Mouse (Mus musculus) heart, postnatal 0 days (tissue): Measurements from ENCODE around the gene N4bp3. TPM values are rescaled to one million over a fixed set of nuclear protein-coding genes. Genes with fewer than 3 reads are reported as not detected.
"Not testable (repeated sequence)": the region's sequence is repeated elsewhere in the genome, so short reads cannot be mapped to it uniquely, and the experiment has no call there.

Experiments
- ATAC-seq: fragments of 200-750 bp; cut with Nextera tagmentation; 2 replicates; pipeline ENCODE4 v1.8.0; 2017; ENCODE audit warnings: low read depth, moderate number of reproducible peaks, moderate library complexity; ENCODE audit not compliant: insufficient read depth
- DNase-seq: peaks from one replicate; pipeline ENCODE4 v3.0.0-alpha.2; 2016; ENCODE audit warnings: low spot score
- H3K27ac ChIP-seq: fragments of 300-500 bp; sonication (generic); 2 replicates; pipeline ENCODE4 v1.5.1; 2014; ENCODE audit warnings: low read depth, mild to moderate bottlenecking
- H3K27me3 ChIP-seq: fragments of 300-500 bp; sonication (generic); 2 replicates; pipeline ENCODE4 v1.6.1; 2014; ENCODE audit warnings: low read length, mixed read lengths; ENCODE audit not compliant: control insufficient read depth, insufficient read depth
- H3K36me3 ChIP-seq: fragments of 300-500 bp; sonication (generic); replicated peaks from 2 replicates; pipeline ENCODE4 v1.6.1; 2014; ENCODE audit warnings: low read length, mixed read lengths; ENCODE audit not compliant: control insufficient read depth, insufficient read depth
- H3K4me1 ChIP-seq: fragments of 300-500 bp; sonication (generic); 2 replicates; pipeline ENCODE4 v1.6.1; 2014; ENCODE audit warnings: antibody characterized with exemption; ENCODE audit not compliant: control insufficient read depth, insufficient read depth
- H3K4me2 ChIP-seq: fragments of 300-500 bp; sonication (generic); 2 replicates; pipeline ENCODE4 v1.6.1; 2014; ENCODE audit warnings: low read depth, mild to moderate bottlenecking, low read length, moderate library complexity
- H3K4me3 ChIP-seq: fragments of 300-500 bp; sonication (generic); 2 replicates; pipeline ENCODE4 v1.5.1; 2014; ENCODE audit warnings: low read depth, low read length
- H3K9ac ChIP-seq: fragments of 300-500 bp; sonication (generic); replicated peaks from 2 replicates; pipeline ENCODE4 v1.6.1; 2014; ENCODE audit warnings: low read depth, low read length, mixed read lengths
- H3K9me3 ChIP-seq: fragments of 300-500 bp; sonication (generic); replicated peaks from 2 replicates; pipeline ENCODE4 v1.6.1; 2016; ENCODE audit warnings: low read length; ENCODE audit not compliant: control insufficient read depth
- CTCF ChIP-seq: IDR thresholded peaks from 2 replicates; pipeline ENCODE4 v1.5.1; 2016; ENCODE audit warnings: antibody characterized with exemption, control low read depth, low read depth
- EP300 ChIP-seq: IDR thresholded peaks from 2 replicates; pipeline ENCODE4 v1.6.1; 2016; ENCODE audit warnings: antibody characterized with exemption, low read depth
- WGBS: fragments of 180-500 bp; shearing (Covaris S2); extraction: QIAGEN DNeasy Blood & Tissue Kit; methylation state at CpG from one replicate; pipeline ENCODE4 v1.1.7; 2014; 5-methylcytosine and 5-hydroxymethylcytosine counted together
- polyA plus RNA-seq: library from polyadenylated mRNA; unstranded; fragments of >200 nt; fragmentation: Nextera tagmentation; extraction: Ambion mirVana; gene quantifications from 2 replicates; pipeline ENCODE4 v1.2.1, GENCODE M21; 2015
- total RNA-seq: library from RNA; depleted of rRNA; stranded (reverse); fragments of >200 nt; gene quantifications from 2 replicates; pipeline ENCODE4 v1.2.3, GENCODE M21; 2014; ENCODE audit warnings: low replicate concordance

Gene N4bp3
- total and polyA plus RNA-seq, 2 experiments from 2014 or later: 20.2 to 34.8 TPM

- DNase-seq (peak; percentile 73), ATAC-seq (no peak)
- Histone ChIP-seq H3K4me3 (peak overlapping the region; percentile 33), H3K4me1 (peaks cover 14% of the 10 kb centered on the region), H3K36me3 (no peaks in the 10 kb centered on the region), H3K27ac (peak overlapping the region; percentile 88), H3K4me2 (peak overlapping the region; percentile 59), H3K9ac (peak overlapping the region; percentile 47), H3K9me3 (no peaks in the 10 kb centered on the region), H3K27me3 (no peaks in the 10 kb centered on the region)
- no peak for TF ChIP-seq EP300
- no peak for TF ChIP-seq CTCF
- 30% methylated on average over 7 of the region's 7 CpGs for WGBS
Measured at GRCm38 (mm10) chr11:51615129-51615528, 35.5 kb downstream of the N4bp3 start.

- no peak overlapping the region for H3K27ac ChIP-seq
- 73% methylated on average over 8 of the region's 8 CpGs for WGBS
- no peak for DNase-seq
- TF ChIP-seq EP300 (no peak), CTCF (no peak)
- H3K4me3 ChIP-seq: no peak overlapping the region
- no peaks in the 10 kb centered on the region for H3K36me3 ChIP-seq
- peaks cover 11% of the 10 kb centered on the region; the same call in 1 of the 2 replicates for H3K4me1 ChIP-seq
- no peak overlapping the region for H3K9ac ChIP-seq
- no peaks in the 10 kb centered on the region for H3K9me3 ChIP-seq
- H3K27me3 ChIP-seq: no peaks in the 10 kb centered on the region
- no peak overlapping the region for H3K4me2 ChIP-seq
- ATAC-seq: no peak
Measured at GRCm38 (mm10) chr11:51614256-51614655, 36.4 kb downstream of the N4bp3 start.

GRCm38 (mm10) chr11:51609940-51610339 lies 40.7 kb downstream of the N4bp3 start:
- not testable (repeated sequence) for H3K4me3 ChIP-seq, H3K9ac ChIP-seq, H3K4me1 ChIP-seq, H3K9me3 ChIP-seq, H3K4me2 ChIP-seq, H3K36me3 ChIP-seq, H3K27me3 ChIP-seq, H3K27ac ChIP-seq, ATAC-seq, DNase-seq
- WGBS: 76% methylated on average over 5 of the region's 5 CpGs

DNA sequence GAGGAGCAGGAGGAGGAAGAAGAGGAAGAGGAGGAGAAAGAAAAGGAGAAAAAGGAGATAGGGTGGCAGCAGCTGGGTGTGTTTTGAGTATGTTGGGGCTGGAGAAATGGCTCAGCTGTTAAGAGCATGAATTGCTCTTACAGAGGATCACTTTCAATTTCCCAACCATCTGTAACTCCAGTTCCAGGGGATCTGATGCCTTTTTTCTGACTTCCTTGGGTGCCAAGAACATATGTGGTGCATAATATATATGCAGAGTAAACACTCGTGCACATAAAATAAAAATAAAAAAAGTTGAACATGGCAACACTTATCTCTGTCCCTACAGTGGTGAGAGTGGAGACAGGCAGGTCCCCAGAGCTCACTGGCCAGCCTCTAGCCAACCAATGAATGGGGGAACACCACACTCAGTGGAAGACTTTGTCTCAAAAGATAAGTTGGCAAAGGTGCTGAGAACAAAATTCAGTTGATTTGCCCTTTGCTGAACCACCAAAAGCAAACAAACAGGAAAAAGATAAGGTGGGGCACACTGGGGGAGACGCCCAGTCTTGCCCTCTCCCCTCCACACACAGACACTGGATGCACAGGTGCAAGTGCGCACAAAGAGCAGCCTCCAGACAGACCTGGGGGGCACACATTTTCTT lies 41.3 kb downstream of the N4bp3 start:
- TF ChIP-seq CTCF: no peak
- no peak for TF ChIP-seq EP300
- no peak overlapping the region for H3K4me2 ChIP-seq
- ATAC-seq (no peak), DNase-seq (no peak)
- H3K9ac ChIP-seq: no peak overlapping the region
- 67% methylated on average over 3 of the region's 3 CpGs for WGBS
- no peaks in the 10 kb centered on the region for H3K9me3 ChIP-seq
- peaks cover 6% of the 10 kb centered on the region for H3K36me3 ChIP-seq
- no peaks in the 10 kb centered on the region for H3K27me3 ChIP-seq
- H3K4me3 ChIP-seq: no peak overlapping the region
- H3K4me1 ChIP-seq: peaks cover 11% of the 10 kb centered on the region; the same call in 1 of the 2 replicates
- no peak overlapping the region for H3K27ac ChIP-seq

GRCm38 (mm10) chr11:51607096-51607738 lies 43.4 kb downstream of the N4bp3 start:
- Histone ChIP-seq H3K9me3 (no peaks in the 10 kb centered on the region), H3K4me1 (peaks cover 12% of the 10 kb centered on the region; the same call in 1 of the 2 replicates), H3K36me3 (peaks cover 28% of the 10 kb centered on the region), H3K27ac (peak overlapping the region; percentile 99), H3K4me3 (peak overlapping the region; percentile 97), H3K27me3 (no peaks in the 10 kb centered on the region), H3K9ac (peak overlapping the region; percentile 98), H3K4me2 (peak overlapping the region; percentile 80)
- DNase-seq (no peak), ATAC-seq (peak; percentile 15)
- no peak for TF ChIP-seq CTCF
- WGBS: 7% methylated on average over 15 of the region's 15 CpGs
